Mouse (Mus musculus) granulocyte monocyte progenitor cell, adult 5-6 weeks (primary cell): ENCODE measurements around the gene Chtf18. TPM values are rescaled to one million over a fixed set of nuclear protein-coding genes. Genes with fewer than 3 reads are reported as not detected.

ENCODE experiments used
- ATAC-seq: replicated peaks from 2 replicates; pipeline ENCODE4 v1.8.0; 2016; ENCODE audit warnings: mild to moderate bottlenecking, moderate TSS enrichment, inconsistent platforms; ENCODE audit not compliant: poor library complexity, severe bottlenecking
- total RNA-seq, 2 experiments: library from RNA; stranded (forward) in 1 of 2; stranded (reverse) in 1 of 2; fragments of 200-712, 200-1000 nt in 1 of 2; fragments of >200 nt in 1 of 2; fragmentation: Nextera tagmentation in 1 of 2; gene quantifications; 2 replicates each; pipeline ENCODE4 v1.2.3; 2014 to 2017

The Chtf18 gene
- total RNA-seq, 2 experiments from 2014 or later = 16.8 to 22.4 TPM

DNA sequence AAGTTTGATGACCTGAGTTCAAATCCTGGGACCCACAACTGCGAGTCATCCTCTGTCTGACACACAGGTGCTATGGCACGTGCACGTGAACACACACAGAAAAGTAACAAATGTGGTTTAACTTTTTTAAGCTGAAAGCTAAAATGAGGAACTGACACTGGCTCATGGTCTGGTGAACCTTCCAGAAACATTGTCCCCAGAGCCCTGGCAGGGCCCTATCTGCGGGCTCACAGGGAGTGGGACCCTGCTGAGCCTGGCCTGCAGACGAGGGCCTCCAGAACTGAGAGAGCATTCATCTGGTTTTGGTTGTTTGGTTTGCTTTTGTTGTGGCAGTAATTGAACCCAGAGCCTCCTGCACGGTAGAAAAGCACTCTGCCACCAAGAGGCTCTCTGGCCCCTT lies 49.2 kb downstream of the Chtf18 start:
- ATAC-seq = peak; percentile 53; the same call in 1 of the 2 replicates

DNA sequence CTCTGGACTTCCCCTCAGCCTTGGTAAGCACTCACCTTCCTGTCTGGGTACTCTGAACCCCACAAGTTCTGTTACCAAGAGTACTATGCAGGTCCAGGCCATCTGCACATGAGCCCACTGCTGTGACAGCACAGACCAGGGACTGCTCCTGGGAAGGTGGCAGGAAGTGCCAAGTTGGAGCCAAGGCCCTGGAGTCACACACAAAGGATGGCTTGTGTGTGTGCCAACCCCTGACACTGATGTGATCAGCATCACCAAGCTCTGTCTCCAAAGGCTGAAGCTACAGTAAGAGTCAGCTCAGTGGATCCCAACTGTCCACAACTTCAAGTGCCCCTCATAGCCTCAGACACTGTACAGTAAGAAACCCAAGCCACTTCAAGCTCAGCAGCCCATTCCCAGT lies 54.2 kb downstream of the Chtf18 start:
- no peak for ATAC-seq

Other genes starting within 250 kb of the Chtf18 start
- gene Sstr5, start 230.1 kb downstream of the Chtf18 start, total RNA-seq (2014; fragmentation: Nextera tagmentation) = not detected in 2 replicates
- not detected in 2 replicates for gene Sstr5, start 230.1 kb downstream of the Chtf18 start, total RNA-seq (2017)
- gene Sox8, start 156.7 kb downstream of the Chtf18 start, total RNA-seq (2014; fragmentation: Nextera tagmentation) = 1.1 TPM in 1 of 2 replicates, not detected in the other
- not detected in 2 replicates for gene Sox8, start 156.7 kb downstream of the Chtf18 start, total RNA-seq (2017)
- 34.0 and 36.8 TPM in 2 replicates for gene Lmf1, start 148.3 kb downstream of the Chtf18 start, total RNA-seq (2014; fragmentation: Nextera tagmentation)
- gene Lmf1, start 148.3 kb downstream of the Chtf18 start, total RNA-seq (2017) = 6.9 and 10.7 TPM in 2 replicates
- not detected in 2 replicates for gene Gng13, start 10.2 kb downstream of the Chtf18 start, total RNA-seq (2014; fragmentation: Nextera tagmentation)
- gene Gng13, start 10.2 kb downstream of the Chtf18 start, total RNA-seq (2017) = not detected in 2 replicates
- 10.9 and 15.6 TPM in 2 replicates for gene Rpusd1, start 251 bp upstream of the Chtf18 start, total RNA-seq (2014; fragmentation: Nextera tagmentation)
- 4.2 and 6.6 TPM in 2 replicates for gene Rpusd1, start 251 bp upstream of the Chtf18 start, total RNA-seq (2017)
- not detected in 2 replicates for gene Mslnl, start 8.6 kb upstream of the Chtf18 start, total RNA-seq (2014; fragmentation: Nextera tagmentation)
- not detected in 2 replicates for gene Mslnl, start 8.6 kb upstream of the Chtf18 start, total RNA-seq (2017)
- gene Msln, start 27.0 kb upstream of the Chtf18 start, total RNA-seq (2014; fragmentation: Nextera tagmentation) = not detected in 2 replicates
- gene Msln, start 27.0 kb upstream of the Chtf18 start, total RNA-seq (2017) = not detected in 2 replicates
- gene Narfl, start 46.4 kb upstream of the Chtf18 start, total RNA-seq (2014; fragmentation: Nextera tagmentation) = 22.8 and 23.5 TPM in 2 replicates
- 15.0 and 17.4 TPM in 2 replicates for gene Narfl, start 46.4 kb upstream of the Chtf18 start, total RNA-seq (2017)
- 24.1 and 27.6 TPM in 2 replicates for gene Haghl, start 58.3 kb upstream of the Chtf18 start, total RNA-seq (2014; fragmentation: Nextera tagmentation)
- gene Haghl, start 58.3 kb upstream of the Chtf18 start, total RNA-seq (2017) = 13.8 and 19.4 TPM in 2 replicates
- 0.45 TPM in 1 of 2 replicates, not detected in the other for gene Ccdc78, start 59.2 kb upstream of the Chtf18 start, total RNA-seq (2014; fragmentation: Nextera tagmentation)
- gene Ccdc78, start 59.2 kb upstream of the Chtf18 start, total RNA-seq (2017) = 0.52 TPM in 1 of 2 replicates, not detected in the other
- gene Fam173a, start 65.5 kb upstream of the Chtf18 start, total RNA-seq (2014; fragmentation: Nextera tagmentation) = 85.3 and 92.7 TPM in 2 replicates
- gene Fam173a, start 65.5 kb upstream of the Chtf18 start, total RNA-seq (2017) = 31.9 and 43.1 TPM in 2 replicates
- not detected in 2 replicates for gene AC134908.4, start 68.2 kb upstream of the Chtf18 start, total RNA-seq (2014; fragmentation: Nextera tagmentation)
- gene AC134908.4, start 68.2 kb upstream of the Chtf18 start, total RNA-seq (2017) = not detected in 2 replicates
- 15.8 and 23.3 TPM in 2 replicates for gene Metrn, start 69.7 kb upstream of the Chtf18 start, total RNA-seq (2014; fragmentation: Nextera tagmentation)
- 33.5 and 64.4 TPM in 2 replicates for gene Metrn, start 69.7 kb upstream of the Chtf18 start, total RNA-seq (2017)
- gene Fbxl16, start 81.7 kb upstream of the Chtf18 start, total RNA-seq (2014; fragmentation: Nextera tagmentation) = not detected in 2 replicates
- not detected in 2 replicates for gene Fbxl16, start 81.7 kb upstream of the Chtf18 start, total RNA-seq (2017)
- gene Wdr24, start 96.2 kb upstream of the Chtf18 start, total RNA-seq (2014; fragmentation: Nextera tagmentation) = 12.5 and 16.9 TPM in 2 replicates
- gene Wdr24, start 96.2 kb upstream of the Chtf18 start, total RNA-seq (2017) = 14.8 and 19.3 TPM in 2 replicates
- gene Jmjd8, start 101.4 kb upstream of the Chtf18 start, total RNA-seq (2014; fragmentation: Nextera tagmentation) = 19.5 and 23.1 TPM in 2 replicates
- 15.2 and 23.4 TPM in 2 replicates for gene Jmjd8, start 101.4 kb upstream of the Chtf18 start, total RNA-seq (2017)
- 112 and 131 TPM in 2 replicates for gene Stub1, start 106.0 kb upstream of the Chtf18 start, total RNA-seq (2014; fragmentation: Nextera tagmentation)
- gene Stub1, start 106.0 kb upstream of the Chtf18 start, total RNA-seq (2017) = 99.3 and 101 TPM in 2 replicates
- gene Rhbdl1, start 109.9 kb upstream of the Chtf18 start, total RNA-seq (2014; fragmentation: Nextera tagmentation) = 1.1 and 3.0 TPM in 2 replicates
- not detected in 2 replicates for gene Rhbdl1, start 109.9 kb upstream of the Chtf18 start, total RNA-seq (2017)
- 1.2 TPM in 1 of 2 replicates, not detected in the other for gene Gm20683, start 114.3 kb upstream of the Chtf18 start, total RNA-seq (2014; fragmentation: Nextera tagmentation)
- gene Gm20683, start 114.3 kb upstream of the Chtf18 start, total RNA-seq (2017) = 0.41 and 1.2 TPM in 2 replicates
- gene Rhot2, start 117.4 kb upstream of the Chtf18 start, total RNA-seq (2014; fragmentation: Nextera tagmentation) = 28.3 and 35.5 TPM in 2 replicates
- 11.9 and 17.8 TPM in 2 replicates for gene Rhot2, start 117.4 kb upstream of the Chtf18 start, total RNA-seq (2017)
- gene Wdr90, start 134.1 kb upstream of the Chtf18 start, total RNA-seq (2014; fragmentation: Nextera tagmentation) = 64.7 and 66.9 TPM in 2 replicates
- 11.8 and 15.0 TPM in 2 replicates for gene Wdr90, start 134.1 kb upstream of the Chtf18 start, total RNA-seq (2017)
- gene Mcrip2, start 141.3 kb upstream of the Chtf18 start, total RNA-seq (2014; fragmentation: Nextera tagmentation) = 30.4 and 58.6 TPM in 2 replicates
- 11.2 and 25.8 TPM in 2 replicates for gene Mcrip2, start 141.3 kb upstream of the Chtf18 start, total RNA-seq (2017)
- gene Mettl26, start 147.7 kb upstream of the Chtf18 start, total RNA-seq (2014; fragmentation: Nextera tagmentation) = 23.4 and 27.7 TPM in 2 replicates
- 9.7 and 15.2 TPM in 2 replicates for gene Mettl26, start 147.7 kb upstream of the Chtf18 start, total RNA-seq (2017)
- gene Wfikkn1, start 153.4 kb upstream of the Chtf18 start, total RNA-seq (2014; fragmentation: Nextera tagmentation) = 2.1 TPM in 1 of 2 replicates, not detected in the other
- 1.1 and 1.3 TPM in 2 replicates for gene Wfikkn1, start 153.4 kb upstream of the Chtf18 start, total RNA-seq (2017)
- 9.4 and 15.9 TPM in 2 replicates for gene Rab40c, start 192.3 kb upstream of the Chtf18 start, total RNA-seq (2014; fragmentation: Nextera tagmentation)
- gene Rab40c, start 192.3 kb upstream of the Chtf18 start, total RNA-seq (2017) = 7.2 and 11.8 TPM in 2 replicates
- gene Pigq, start 217.5 kb upstream of the Chtf18 start, total RNA-seq (2014; fragmentation: Nextera tagmentation) = 63.5 and 87.9 TPM in 2 replicates
- gene Pigq, start 217.5 kb upstream of the Chtf18 start, total RNA-seq (2017) = 32.4 and 37.1 TPM in 2 replicates
- not detected in 2 replicates for gene Nhlrc4, start 217.5 kb upstream of the Chtf18 start, total RNA-seq (2014; fragmentation: Nextera tagmentation)
- not detected in 2 replicates for gene Nhlrc4, start 217.5 kb upstream of the Chtf18 start, total RNA-seq (2017)
- not detected in 2 replicates for gene A930017K11Rik, start 225.1 kb upstream of the Chtf18 start, total RNA-seq (2014; fragmentation: Nextera tagmentation)
- not detected in 2 replicates for gene A930017K11Rik, start 225.1 kb upstream of the Chtf18 start, total RNA-seq (2017)